In the genomic region with DNA sequence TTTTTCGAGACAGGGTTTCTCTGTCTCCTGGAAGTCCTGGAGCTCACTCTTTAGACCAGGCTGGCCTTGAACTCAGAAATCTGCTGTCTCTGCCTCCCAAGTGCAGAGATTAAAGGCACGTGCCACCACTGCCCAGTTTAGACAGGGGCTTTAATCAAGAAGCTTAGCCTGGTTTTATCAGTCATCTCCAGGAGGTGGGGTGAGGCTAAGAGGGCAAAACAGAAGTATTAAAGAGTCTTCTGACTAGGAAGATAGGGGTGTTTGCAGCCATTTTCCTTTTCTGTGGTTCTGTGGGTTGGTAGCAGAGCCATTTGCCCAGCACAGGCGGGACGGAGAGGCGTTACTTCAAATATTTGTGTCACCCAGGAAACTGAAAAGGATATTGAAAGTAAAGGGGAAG, we compare ENCODE assay signal across 8 mouse cellular contexts. TPM values are rescaled to one million over a fixed set of nuclear protein-coding genes. Genes with fewer than 3 reads are reported as not detected.
DNase-seq lines count a peak whose midpoint lies in the region; ATAC-seq and TF ChIP-seq lines count a peak whose summit lies in the region.

No protein-coding gene starts in this region.

- intact Hi-C loops in left cerebral cortex, postnatal 4 days (cut with DNase I) = no loop called here
- intact Hi-C loops in left cerebral cortex, adult 2 months (cut with DNase I) = no loop called here

- H3K27ac ChIP-seq in kidney, postnatal 0 days = peak overlapping the region; percentile 90
- H3K27ac ChIP-seq in forebrain, embryonic 13.5 days = peak overlapping the region; percentile 82; the same call in 1 of the 2 replicates
- peak overlapping the region; percentile 57 for H3K27ac ChIP-seq in macrophage
- no peak overlapping the region for H3K27ac ChIP-seq in left cerebral cortex, adult 2 months

- no peak overlapping the region for H3K4me3 ChIP-seq in kidney, postnatal 0 days (replicated peaks; ENCODE audit: low read depth, low read length)
- H3K4me3 ChIP-seq in forebrain, embryonic 13.5 days = no peak overlapping the region
- H3K4me3 ChIP-seq in macrophage (ENCODE audit: inconsistent target) = no peak overlapping the region; the same call in 1 of the 2 replicates
- no peak overlapping the region; the same call in 1 of the 2 replicates for H3K4me3 ChIP-seq in left cerebral cortex, adult 2 months

- no peak for ATAC-seq in kidney, postnatal 0 days (replicated peaks; ENCODE audit: low FRiP score, low read depth)
- no peak for ATAC-seq in forebrain, embryonic 13.5 days

- no peak for TF ChIP-seq CTCF in kidney, postnatal 0 days (IDR thresholded peaks at IDR 0.05; ENCODE audit: low read depth)
- no peak for TF ChIP-seq CTCF in left cerebral cortex, adult 2 months (IDR thresholded peaks at IDR 0.05)

- 0 out of 2 replicates have a peak overlapping the region, but pooled peaks have one; percentile 2 for H3K9ac ChIP-seq in kidney, postnatal 0 days (ENCODE audit: low read depth, low read length)
- H3K9ac ChIP-seq in forebrain, embryonic 13.5 days = 0 out of 2 replicates have a peak overlapping the region, but pooled peaks have one; percentile 99

- peaks cover 63% of the 10 kb centered on the region for H3K79me2 ChIP-seq in macrophage (ENCODE audit: inconsistent target)

- H3K36me3 ChIP-seq in kidney, postnatal 0 days (ENCODE audit: insufficient read depth, low read length) = no peaks in the 10 kb centered on the region
- peaks cover 17% of the 10 kb centered on the region for H3K36me3 ChIP-seq in forebrain, embryonic 13.5 days (ENCODE audit: poor library complexity, severe bottlenecking)
- H3K36me3 ChIP-seq in macrophage (ENCODE audit: inconsistent target) = no peaks in the 10 kb centered on the region

- DNase-seq in kidney, postnatal 0 days (ENCODE audit: low spot score) = no peak
- DNase-seq in kidney, postnatal 4 days = no peak
- peak; percentile 25 for DNase-seq in MN1 (ENCODE audit: low spot score)
- DNase-seq in left cerebral cortex, postnatal 4 days = no peak
- no peak for DNase-seq in layer of hippocampus, adult 9-11 months
- DNase-seq in left cerebral cortex, adult 2 months (ENCODE audit: extremely low spot score in 1 of 2, low spot score in 2 of 2) = no peak

- H3K27me3 ChIP-seq in kidney, postnatal 0 days (ENCODE audit: insufficient read depth, low read length) = no peaks in the 10 kb centered on the region
- H3K27me3 ChIP-seq in forebrain, embryonic 13.5 days = no peaks in the 10 kb centered on the region

- H3K9me3 ChIP-seq in kidney, postnatal 0 days (replicated peaks; ENCODE audit: low read length) = no peaks in the 10 kb centered on the region
- H3K9me3 ChIP-seq in forebrain, embryonic 13.5 days (replicated peaks) = no peaks in the 10 kb centered on the region

- 58% methylated on average over 5 of the region's 5 CpGs for WGBS in kidney, postnatal 0 days
- 75% methylated on average over 5 of the region's 5 CpGs for WGBS in forebrain, embryonic 13.5 days
- WGBS in macrophage (ENCODE audit: missing documents) = 52% methylated on average over 5 of the region's 5 CpGs

- peaks cover 28% of the 10 kb centered on the region for H3K4me1 ChIP-seq in kidney, postnatal 0 days (replicated peaks; ENCODE audit: insufficient read depth, low read length)
- H3K4me1 ChIP-seq in forebrain, embryonic 13.5 days = peaks cover 75% of the 10 kb centered on the region

- no peak overlapping the region for H3K4me2 ChIP-seq in kidney, postnatal 0 days (ENCODE audit: low read length)
- H3K4me2 ChIP-seq in forebrain, embryonic 13.5 days = peak overlapping the region; percentile 93; the same call in 1 of the 2 replicates

RNA-seq across cellular contexts. Expression of gene Nutf2, which starts 1.1 kb away (rescaled TPM):
- 188 and 192 TPM in 2 replicates for polyA plus RNA-seq in kidney, postnatal 0 days (2015; fragmentation: Nextera tagmentation; extraction: Ambion mirVana)
- polyA plus RNA-seq in forebrain, embryonic 13.5 days (2015; fragmentation: Nextera tagmentation; extraction: Ambion mirVana) = 254 and 295 TPM in 2 replicates
- total RNA-seq in macrophage (2018; cell fraction: chromatin; rRNA removed) = 10 to 100 TPM in 15 of 26 experiments, 1 to 10 TPM in 7, not detected in 4; 3.1 to 27.1 (median 13.1) TPM
- 10 to 100 TPM; 36.2 to 66.6 (median 50.1) TPM for total RNA-seq in macrophage (2018; cell fraction: cytosol; rRNA removed)
- 10 to 100 TPM in 15 of 26 experiments, 1 to 10 TPM in 10, not detected in 1; 4.8 to 43.3 (median 14.3) TPM for total RNA-seq in macrophage (2018; cell fraction: nucleus; rRNA removed)
- polyA plus RNA-seq in macrophage (2018) = 53.1 to 154 TPM (median 76.1 TPM) in 3 replicates
- 10 to 100 TPM; 35.2 to 48.7 TPM for total RNA-seq in left cerebral cortex, postnatal 4 days (2021)
- total RNA-seq in left cerebral cortex, adult 2 months (2021) = 10 to 100 TPM; 29.4 to 32.8 TPM

RNA-seq across cellular contexts. Expression of gene Thap11, which starts 4.4 kb away (rescaled TPM):
- 56.0 and 60.8 TPM in 2 replicates for polyA plus RNA-seq in kidney, postnatal 0 days (2015; fragmentation: Nextera tagmentation; extraction: Ambion mirVana)
- polyA plus RNA-seq in forebrain, embryonic 13.5 days (2015; fragmentation: Nextera tagmentation; extraction: Ambion mirVana) = 65.9 and 68.3 TPM in 2 replicates
- total RNA-seq in macrophage (2018; cell fraction: chromatin; rRNA removed) = 1 to 10 TPM in 15 of 26 experiments, under 1 TPM in 6, not detected in 5; 0.47 to 8.6 (median 1.4) TPM
- 10 to 100 TPM in 20 of 26 experiments, 1 to 10 TPM in 6; 6.1 to 27.5 (median 17.0) TPM for total RNA-seq in macrophage (2018; cell fraction: cytosol; rRNA removed)
- total RNA-seq in macrophage (2018; cell fraction: nucleus; rRNA removed) = 10 to 100 TPM in 5 of 26 experiments, 1 to 10 TPM in 21; 1.1 to 14.5 (median 6.3) TPM
- polyA plus RNA-seq in macrophage (2018) = 8.3 to 23.6 TPM (median 20.4 TPM) in 3 replicates
- 10 to 100 TPM; 32.7 to 35.3 TPM for total RNA-seq in left cerebral cortex, postnatal 4 days (2021)
- 10 to 100 TPM; 38.1 to 41.0 TPM for total RNA-seq in left cerebral cortex, adult 2 months (2021)

RNA-seq across cellular contexts. Expression of gene Cenpt, which starts 6.2 kb away (rescaled TPM):
- polyA plus RNA-seq in kidney, postnatal 0 days (2015; fragmentation: Nextera tagmentation; extraction: Ambion mirVana) = 23.4 and 24.9 TPM in 2 replicates
- 68.8 and 71.4 TPM in 2 replicates for polyA plus RNA-seq in forebrain, embryonic 13.5 days (2015; fragmentation: Nextera tagmentation; extraction: Ambion mirVana)
- 10 to 100 TPM; 13.8 to 71.8 (median 29.6) TPM for total RNA-seq in macrophage (2018; cell fraction: chromatin; rRNA removed)
- total RNA-seq in macrophage (2018; cell fraction: cytosol; rRNA removed) = 1 to 10 TPM; 5.8 to 10.0 (median 7.8) TPM
- total RNA-seq in macrophage (2018; cell fraction: nucleus; rRNA removed) = 10 to 100 TPM in 24 of 26 experiments, 1 to 10 TPM in 2; 6.8 to 55.5 (median 18.6) TPM
- 7.2 to 13.3 TPM (median 8.2 TPM) in 3 replicates for polyA plus RNA-seq in macrophage (2018)
- 10 to 100 TPM; 37.9 to 39.7 TPM for total RNA-seq in left cerebral cortex, postnatal 4 days (2021)
- 10 to 100 TPM; 16.8 to 17.6 TPM for total RNA-seq in left cerebral cortex, adult 2 months (2021)

RNA-seq across cellular contexts. Expression of gene Edc4, which starts 21.4 kb away (rescaled TPM):
- polyA plus RNA-seq in kidney, postnatal 0 days (2015; fragmentation: Nextera tagmentation; extraction: Ambion mirVana) = 27.6 and 30.1 TPM in 2 replicates
- 46.4 and 56.9 TPM in 2 replicates for polyA plus RNA-seq in forebrain, embryonic 13.5 days (2015; fragmentation: Nextera tagmentation; extraction: Ambion mirVana)
- total RNA-seq in macrophage (2018; cell fraction: chromatin; rRNA removed) = 100 to 1,000 TPM in 3 of 26 experiments, 10 to 100 TPM in 23; 50.8 to 147 (median 78.8) TPM
- 10 to 100 TPM; 10.9 to 22.4 (median 16.1) TPM for total RNA-seq in macrophage (2018; cell fraction: cytosol; rRNA removed)
- 10 to 100 TPM; 21.9 to 58.6 (median 36.2) TPM for total RNA-seq in macrophage (2018; cell fraction: nucleus; rRNA removed)
- 12.6 to 19.5 TPM (median 14.6 TPM) in 3 replicates for polyA plus RNA-seq in macrophage (2018)
- total RNA-seq in left cerebral cortex, postnatal 4 days (2021) = 10 to 100 TPM; 64.5 to 74.1 TPM
- 10 to 100 TPM; 64.4 to 68.5 TPM for total RNA-seq in left cerebral cortex, adult 2 months (2021)

RNA-seq across cellular contexts. Expression of gene Tsnaxip1, which starts 31.8 kb away (rescaled TPM):
- 0.05 TPM in 1 of 2 replicates, not detected in the other for polyA plus RNA-seq in kidney, postnatal 0 days (2015; fragmentation: Nextera tagmentation; extraction: Ambion mirVana)
- polyA plus RNA-seq in forebrain, embryonic 13.5 days (2015; fragmentation: Nextera tagmentation; extraction: Ambion mirVana) = 0.43 and 1.00 TPM in 2 replicates
- not detected for total RNA-seq in macrophage (2018; cell fraction: chromatin; rRNA removed)
- under 1 TPM in 1 of 26 experiments, not detected in 25; 0.08 TPM for total RNA-seq in macrophage (2018; cell fraction: cytosol; rRNA removed)
- not detected for total RNA-seq in macrophage (2018; cell fraction: nucleus; rRNA removed)
- not detected in 3 replicates for polyA plus RNA-seq in macrophage (2018)
- under 1 TPM; 0.26 to 0.50 TPM for total RNA-seq in left cerebral cortex, postnatal 4 days (2021)
- total RNA-seq in left cerebral cortex, adult 2 months (2021) = under 1 TPM in 1 of 2 experiments, not detected in 1; 0.44 TPM
